Mouse (Mus musculus) embryonic facial prominence, embryonic 12.5 days (tissue): Measurements from ENCODE around the gene Apobec2. TPM values are rescaled to one million over a fixed set of nuclear protein-coding genes. Genes with fewer than 3 reads are reported as not detected.
A peak's percentile ranks its signal among the peaks of the same experiment; 100 is the strongest.

ENCODE experiments used
- ATAC-seq: fragments of 200-750 bp; cut with Nextera tagmentation; 2 replicates; pipeline ENCODE4 v1.8.0; 2017; ENCODE audit not compliant: insufficient number of reproducible peaks, insufficient read depth, low FRiP score, low TSS enrichment
- H3K27ac ChIP-seq: fragments of 300-500 bp; sonication (generic); 2 replicates; pipeline ENCODE4 v1.5.1; 2016; ENCODE audit warnings: mild to moderate bottlenecking
- H3K27me3 ChIP-seq: fragments of 300-500 bp; sonication (generic); 2 replicates; pipeline ENCODE4 v1.6.1; 2016; ENCODE audit warnings: mild to moderate bottlenecking, moderate library complexity
- H3K36me3 ChIP-seq: fragments of 300-500 bp; sonication (generic); 2 replicates; pipeline ENCODE4 v1.6.1; 2016; ENCODE audit warnings: mild to moderate bottlenecking
- H3K4me1 ChIP-seq: fragments of 300-500 bp; sonication (generic); 2 replicates; pipeline ENCODE4 v1.6.1; 2016
- H3K4me2 ChIP-seq: fragments of 300-500 bp; sonication (generic); replicated peaks from 2 replicates; pipeline ENCODE4 v1.6.1; 2016; ENCODE audit warnings: mild to moderate bottlenecking, moderate library complexity
- H3K4me3 ChIP-seq: fragments of 300-500 bp; sonication (generic); 2 replicates; pipeline ENCODE4 v1.5.1; 2016; ENCODE audit warnings: mild to moderate bottlenecking
- H3K9ac ChIP-seq: fragments of 300-500 bp; sonication (generic); 2 replicates; pipeline ENCODE4 v1.6.1; 2016; ENCODE audit warnings: mild to moderate bottlenecking, moderate library complexity
- H3K9me3 ChIP-seq: fragments of 300-500 bp; sonication (generic); 2 replicates; pipeline ENCODE4 v1.6.1; 2016; ENCODE audit warnings: mild to moderate bottlenecking, moderate library complexity
- WGBS: fragments of 180-500 bp; shearing (Covaris S2); methylation state at CpG from one replicate; pipeline ENCODE4 v1.1.7; 2016; 5-methylcytosine and 5-hydroxymethylcytosine counted together
- polyA plus RNA-seq: library from polyadenylated mRNA; unstranded; fragments of >200 nt; fragmentation: Nextera tagmentation; extraction: Ambion mirVana; gene quantifications from 2 replicates; pipeline ENCODE4 v1.2.1, GENCODE M21; 2016

Gene Apobec2
- polyA plus RNA-seq, 1 experiment from 2014 or later, result 5.7 TPM

DNA sequence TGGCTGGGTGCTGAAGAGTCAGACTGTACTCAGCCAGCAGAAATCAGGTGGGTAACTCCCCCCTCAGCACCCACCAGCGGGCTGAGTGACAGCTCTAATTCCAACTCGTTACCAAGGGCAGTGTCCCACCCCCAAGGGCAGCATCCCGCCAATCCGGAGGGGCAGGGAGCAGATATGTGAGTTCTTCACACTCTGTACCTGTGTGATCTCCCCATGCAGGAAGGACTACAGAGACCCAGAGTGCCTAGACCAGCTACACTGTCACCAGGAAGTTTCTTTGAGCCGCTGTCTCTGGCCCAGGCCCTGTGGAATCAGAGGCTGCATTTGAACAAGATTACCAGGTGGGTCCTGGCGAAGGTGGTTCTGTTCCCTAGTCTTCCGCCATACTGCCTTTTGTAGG is 21.5 kb upstream of the Apobec2 start:
- H3K9ac ChIP-seq, result no peak overlapping the region
- 44% methylated on average over 7 of the region's 7 CpGs for WGBS
- no peak for ATAC-seq
- no peaks in the 10 kb centered on the region for H3K27me3 ChIP-seq
- no peak overlapping the region for H3K27ac ChIP-seq
- no peaks in the 10 kb centered on the region for H3K36me3 ChIP-seq
- no peak overlapping the region for H3K4me3 ChIP-seq
- H3K4me2 ChIP-seq, result no peak overlapping the region
- H3K4me1 ChIP-seq, result no peaks in the 10 kb centered on the region
- H3K9me3 ChIP-seq, result no peaks in the 10 kb centered on the region

DNA sequence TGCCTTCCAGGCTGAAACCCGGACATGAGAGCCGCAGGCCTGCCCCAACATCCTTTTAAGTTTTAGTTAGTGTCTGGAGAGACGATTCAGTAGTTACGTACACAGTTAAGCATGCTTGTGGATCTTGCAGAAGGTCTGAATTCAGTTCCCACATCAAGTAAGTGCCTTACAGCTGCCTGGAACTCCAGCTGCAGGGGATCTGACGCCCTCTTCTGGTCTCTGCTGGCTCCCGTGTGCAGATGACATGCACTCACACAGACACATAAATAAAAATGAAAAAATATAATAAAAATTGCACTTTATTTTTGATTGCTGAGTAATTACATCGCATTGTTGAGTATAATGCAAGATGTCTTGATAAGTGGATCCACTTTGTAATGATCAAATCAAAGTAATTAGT is 20.8 kb upstream of the Apobec2 start:
- WGBS, result 70% methylated on average over 7 of the region's 7 CpGs
- no peak overlapping the region for H3K9ac ChIP-seq
- H3K4me2 ChIP-seq, result no peak overlapping the region
- H3K4me3 ChIP-seq, result no peak overlapping the region
- ATAC-seq, result no peak
- no peak overlapping the region for H3K27ac ChIP-seq
- H3K36me3 ChIP-seq, result no peaks in the 10 kb centered on the region
- no peaks in the 10 kb centered on the region for H3K4me1 ChIP-seq
- H3K9me3 ChIP-seq, result no peaks in the 10 kb centered on the region
- no peaks in the 10 kb centered on the region for H3K27me3 ChIP-seq

DNA sequence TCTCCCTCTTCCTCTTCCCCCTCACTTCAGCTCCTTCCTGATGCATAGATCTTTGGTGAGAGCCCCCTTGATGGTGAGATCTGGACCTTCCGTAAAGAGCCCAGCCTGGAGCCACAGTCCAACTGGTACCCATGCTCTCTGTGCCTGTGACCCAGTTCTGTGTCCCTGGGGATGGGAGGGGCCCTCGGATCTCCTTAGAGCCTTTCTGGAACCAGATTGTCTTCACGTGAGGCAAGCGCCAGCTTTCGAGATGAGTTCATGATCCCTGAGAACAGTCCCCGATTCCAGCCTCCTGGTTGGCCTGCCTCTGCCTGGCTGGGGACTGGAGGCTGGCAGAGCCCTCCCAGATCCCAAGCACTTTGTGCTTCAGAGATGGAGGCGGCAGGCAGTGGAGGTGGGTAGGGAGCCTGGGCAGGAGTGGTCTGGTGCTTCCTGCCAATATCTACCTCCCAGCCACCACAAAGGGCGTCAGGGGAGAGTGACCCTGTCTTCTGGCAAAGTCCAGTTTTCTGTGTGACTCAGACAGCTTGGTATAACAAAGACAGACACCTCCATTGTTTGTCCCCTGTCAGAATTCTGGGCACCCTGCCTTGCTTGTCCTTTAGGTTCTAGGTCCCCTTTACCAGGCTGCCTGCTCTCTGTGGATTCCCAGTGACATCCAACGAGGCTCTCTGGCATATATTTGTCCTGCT is 19.2 kb upstream of the Apobec2 start:
- H3K27ac ChIP-seq, result no peak overlapping the region
- H3K4me1 ChIP-seq, result no peaks in the 10 kb centered on the region
- H3K4me3 ChIP-seq, result no peak overlapping the region
- no peak overlapping the region for H3K4me2 ChIP-seq
- no peaks in the 10 kb centered on the region for H3K36me3 ChIP-seq
- H3K9me3 ChIP-seq, result no peaks in the 10 kb centered on the region
- H3K27me3 ChIP-seq, result no peaks in the 10 kb centered on the region
- WGBS, result 67% methylated on average over 9 of the region's 9 CpGs
- ATAC-seq, result no peak
- H3K9ac ChIP-seq, result no peak overlapping the region

DNA sequence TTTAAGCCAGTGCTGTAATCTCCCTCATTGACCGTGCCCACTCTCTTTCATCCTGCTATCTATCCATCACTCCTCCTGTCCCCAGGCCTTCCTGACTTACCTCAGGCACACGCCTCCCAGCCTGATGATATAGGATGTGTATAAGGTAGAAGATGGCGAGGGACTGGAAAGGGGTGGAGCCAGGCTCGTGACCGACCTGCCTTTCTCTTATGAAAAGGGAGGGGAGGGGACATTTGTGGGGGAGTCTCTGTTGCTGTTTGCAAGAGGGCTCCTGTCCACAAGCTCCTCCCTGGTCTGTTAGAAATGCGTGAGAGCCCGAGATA is 18.6 kb upstream of the Apobec2 start, which contains the start of gene Tspo2:
Gene Tspo2 (minus strand): TSS at position 170 of the 323 bp plus-strand sequence.
- Histone ChIP-seq H3K4me3 (no peak within 1 kb of the TSS), H3K9me3 (no peaks in the 10 kb centered on the region), H3K9ac (no peak within 1 kb of the TSS), H3K36me3 (no peaks in the 10 kb centered on the region), H3K4me1 (no peaks in the 10 kb centered on the region), H3K27me3 (no peaks in the 10 kb centered on the region), H3K4me2 (no peak within 1 kb of the TSS), H3K27ac (no peak within 1 kb of the TSS)
- 68% methylated on average over 7 of the region's 7 CpGs for WGBS
- no peak for ATAC-seq

DNA sequence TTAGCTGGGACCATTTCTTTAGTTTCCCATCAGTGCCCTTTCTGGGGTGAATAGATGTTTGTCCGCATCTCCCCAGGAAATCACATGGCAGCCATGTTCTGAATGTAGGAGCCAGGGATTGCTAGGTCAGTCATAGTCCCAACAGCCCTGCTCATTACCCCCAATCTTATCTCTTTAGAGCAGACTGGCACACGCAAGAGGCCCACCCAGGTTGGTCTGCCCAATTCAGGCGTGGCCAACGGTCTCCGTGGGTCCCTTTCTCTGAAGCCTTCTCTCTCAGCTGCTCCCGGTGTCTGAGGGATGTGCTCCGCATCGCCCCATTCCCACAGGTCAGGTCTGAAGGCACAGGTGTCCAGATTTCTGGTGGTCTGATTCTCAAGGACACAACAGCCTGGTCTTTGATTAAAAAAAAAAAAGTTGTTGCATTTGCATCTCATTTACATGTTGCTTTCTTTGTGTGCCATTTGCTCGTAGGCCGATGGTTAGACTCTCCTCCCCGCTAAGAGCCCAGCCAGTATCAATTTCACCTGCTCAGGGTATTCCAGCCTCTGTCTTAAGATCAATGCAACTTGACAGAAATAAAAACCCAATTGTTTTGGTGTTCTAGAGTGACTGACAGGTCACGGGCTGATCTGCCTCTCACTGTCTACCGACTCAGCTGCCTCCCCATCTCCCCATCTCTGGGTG is 18.1 kb upstream of the Apobec2 start:
- no peak overlapping the region for H3K27ac ChIP-seq
- no peaks in the 10 kb centered on the region for H3K9me3 ChIP-seq
- no peak overlapping the region for H3K4me2 ChIP-seq
- no peaks in the 10 kb centered on the region for H3K27me3 ChIP-seq
- no peaks in the 10 kb centered on the region for H3K36me3 ChIP-seq
- H3K9ac ChIP-seq, result no peak overlapping the region
- WGBS, result 80% methylated on average over 13 of the region's 13 CpGs
- ATAC-seq, result no peak
- no peak overlapping the region for H3K4me3 ChIP-seq
- no peaks in the 10 kb centered on the region for H3K4me1 ChIP-seq

DNA sequence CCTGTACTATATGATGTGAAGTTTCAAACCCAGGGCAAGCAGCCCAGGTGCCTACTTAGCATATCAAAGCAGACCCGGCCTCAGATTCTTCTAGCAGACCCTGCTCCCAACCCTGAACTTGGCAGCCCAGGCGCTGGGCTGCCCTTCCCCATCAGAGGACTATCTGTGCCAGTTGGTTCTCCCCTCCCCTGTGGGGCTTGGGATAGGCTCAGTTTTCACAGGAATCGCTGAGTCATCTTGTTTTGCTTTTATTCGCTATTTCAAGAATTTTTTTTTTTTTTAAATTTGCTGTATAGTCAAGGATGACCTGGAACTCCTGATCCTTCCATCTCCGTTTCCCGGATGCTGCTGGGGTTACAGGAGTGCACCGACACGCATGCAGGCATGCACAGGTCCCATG is 14.9 kb upstream of the Apobec2 start:
- Histone ChIP-seq H3K4me1 (no peaks in the 10 kb centered on the region), H3K27ac (no peak overlapping the region), H3K27me3 (no peaks in the 10 kb centered on the region), H3K4me3 (no peak overlapping the region), H3K9ac (no peak overlapping the region), H3K36me3 (no peaks in the 10 kb centered on the region), H3K4me2 (no peak overlapping the region), H3K9me3 (no peaks in the 10 kb centered on the region)
- ATAC-seq, result no peak
- WGBS, result 72% methylated on average over 8 of the region's 8 CpGs

DNA sequence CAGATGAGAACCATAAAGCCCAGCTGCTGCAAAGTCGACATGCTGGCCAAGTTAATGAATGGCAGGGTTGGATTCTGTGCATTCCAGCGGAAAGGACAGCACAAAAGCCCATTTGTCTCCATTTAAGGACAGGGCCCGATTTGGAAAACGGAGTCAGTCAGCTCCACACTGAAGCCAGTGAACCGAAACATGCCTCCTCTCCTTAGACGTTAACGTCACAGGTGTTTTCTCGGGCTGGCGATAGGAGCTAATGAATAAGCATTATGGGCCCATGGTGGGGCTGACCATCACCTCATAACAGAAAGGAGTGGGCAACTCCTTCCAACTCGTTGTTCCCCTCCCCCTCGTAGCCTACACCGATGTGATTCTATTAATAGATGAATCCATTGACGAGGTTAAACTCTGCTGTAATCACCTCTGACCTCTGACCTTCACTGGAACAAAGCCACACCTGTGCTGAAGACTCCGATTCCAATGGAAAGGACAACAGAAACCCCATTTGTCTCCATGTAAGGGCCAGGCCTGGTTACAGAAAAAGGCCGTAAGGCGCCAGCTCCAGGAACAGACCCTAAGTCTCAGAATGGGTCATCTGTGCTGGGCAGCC is 10.9 kb upstream of the Apobec2 start:
- Histone ChIP-seq H3K4me1 (no peaks in the 10 kb centered on the region), H3K36me3 (no peaks in the 10 kb centered on the region), H3K27me3 (no peaks in the 10 kb centered on the region), H3K9ac (no peak overlapping the region), H3K9me3 (no peaks in the 10 kb centered on the region), H3K4me2 (no peak overlapping the region), H3K27ac (no peak overlapping the region), H3K4me3 (no peak overlapping the region)
- 52% methylated on average over 16 of the region's 16 CpGs for WGBS
- no peak for ATAC-seq

DNA sequence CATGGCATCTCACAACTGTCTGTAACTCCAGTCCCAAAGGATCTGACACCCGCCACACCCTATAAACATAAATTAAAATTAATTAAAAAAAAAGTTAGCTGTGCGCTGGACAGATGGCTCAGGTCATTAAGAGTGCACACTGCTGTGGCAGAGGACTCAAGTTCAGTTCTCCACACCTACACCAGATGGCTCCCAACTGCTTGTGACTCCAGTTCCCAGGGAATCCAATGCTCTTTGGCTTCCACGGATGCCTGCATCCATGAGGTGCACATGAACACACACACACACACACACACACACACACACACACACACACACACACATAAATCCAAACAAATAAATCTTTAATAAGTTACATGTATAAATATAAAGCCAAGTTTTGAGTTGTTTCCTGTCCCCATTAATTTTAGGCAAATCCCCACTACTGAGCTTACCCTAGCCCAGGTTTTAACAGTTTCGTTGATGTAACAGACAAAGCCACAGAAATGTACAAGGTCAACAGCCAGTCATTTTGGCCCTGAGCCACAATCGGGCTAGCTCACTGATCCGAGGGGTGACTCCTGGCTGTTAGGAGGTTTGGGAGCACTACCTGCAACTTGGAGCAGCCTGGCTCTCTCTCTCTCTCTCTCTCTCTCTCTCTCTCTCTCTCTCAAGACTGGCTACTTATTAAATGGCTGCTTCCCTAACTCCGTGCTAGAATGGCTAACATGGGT is 10.2 kb upstream of the Apobec2 start:
- H3K27ac ChIP-seq, result no peak overlapping the region
- no peaks in the 10 kb centered on the region for H3K9me3 ChIP-seq
- H3K4me1 ChIP-seq, result no peaks in the 10 kb centered on the region
- H3K36me3 ChIP-seq, result no peaks in the 10 kb centered on the region
- no peak for ATAC-seq
- 79% methylated on average over 7 of the region's 7 CpGs for WGBS
- no peak overlapping the region for H3K4me2 ChIP-seq
- H3K27me3 ChIP-seq, result no peaks in the 10 kb centered on the region
- no peak overlapping the region for H3K9ac ChIP-seq
- H3K4me3 ChIP-seq, result no peak overlapping the region

DNA sequence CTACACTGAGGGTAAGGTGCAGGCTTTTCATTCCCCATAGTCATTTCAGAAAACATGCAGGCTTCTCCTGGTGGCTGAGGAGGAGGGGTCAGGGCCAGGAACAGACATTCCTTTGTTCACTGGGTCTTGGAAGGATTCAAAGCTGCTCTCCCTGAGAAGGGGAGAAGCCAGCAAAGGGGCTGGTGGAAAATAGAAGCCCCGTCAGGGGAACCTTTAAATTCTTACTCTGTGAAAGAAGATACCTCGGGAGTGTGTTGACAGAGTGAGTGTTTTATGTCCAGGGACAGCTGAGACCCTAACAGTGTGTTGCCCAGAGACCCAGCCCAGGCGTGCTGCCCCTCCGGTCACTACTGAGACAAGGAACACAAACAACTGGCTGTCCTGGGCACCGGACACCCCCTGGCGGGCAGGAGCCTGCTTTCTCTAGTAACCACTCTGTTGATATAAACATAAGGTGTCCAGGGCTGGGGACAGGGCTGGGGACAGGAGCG is 4.7 kb upstream of the Apobec2 start:
- peak; percentile 36 for ATAC-seq
- WGBS, result 15% methylated on average over 7 of the region's 7 CpGs
- no peak overlapping the region for H3K4me2 ChIP-seq
- H3K9ac ChIP-seq, result no peak overlapping the region
- peak overlapping the region; percentile 58 for H3K27ac ChIP-seq
- no peaks in the 10 kb centered on the region for H3K27me3 ChIP-seq
- H3K9me3 ChIP-seq, result no peaks in the 10 kb centered on the region
- no peaks in the 10 kb centered on the region for H3K36me3 ChIP-seq
- no peak overlapping the region for H3K4me3 ChIP-seq
- H3K4me1 ChIP-seq, result peaks cover 9% of the 10 kb centered on the region; the same call in 1 of the 2 replicates

DNA sequence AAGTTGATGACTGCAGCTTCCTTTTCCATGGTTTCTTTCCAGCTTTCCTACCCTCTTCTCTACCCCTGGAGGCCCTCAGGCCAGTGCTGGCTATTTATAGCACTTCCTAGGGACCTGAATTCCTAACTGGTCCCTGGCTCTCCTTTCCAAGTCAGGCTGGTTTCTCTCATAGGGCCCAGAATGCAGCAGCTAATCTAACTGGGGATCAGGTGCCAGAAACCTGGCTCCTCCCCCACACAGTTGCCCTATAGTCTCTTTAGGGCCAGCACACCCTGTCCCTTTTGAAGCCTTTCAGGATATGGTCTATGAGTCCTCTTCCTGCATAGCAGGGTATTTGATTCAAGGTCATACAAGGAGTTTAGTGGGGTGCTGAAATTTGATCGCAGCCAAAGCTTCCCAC is 3.8 kb upstream of the Apobec2 start:
- H3K4me3 ChIP-seq, result no peak overlapping the region
- H3K4me1 ChIP-seq, result peaks cover 9% of the 10 kb centered on the region; the same call in 1 of the 2 replicates
- H3K36me3 ChIP-seq, result no peaks in the 10 kb centered on the region
- no peaks in the 10 kb centered on the region for H3K9me3 ChIP-seq
- 0 out of 2 replicates have a peak overlapping the region, but pooled peaks have one; percentile 58 for H3K27ac ChIP-seq
- no peak for ATAC-seq
- no peak overlapping the region for H3K9ac ChIP-seq
- no peak overlapping the region for H3K4me2 ChIP-seq
- H3K27me3 ChIP-seq, result no peaks in the 10 kb centered on the region
- 65% methylated on average over 1 of the region's 1 CpGs for WGBS

DNA sequence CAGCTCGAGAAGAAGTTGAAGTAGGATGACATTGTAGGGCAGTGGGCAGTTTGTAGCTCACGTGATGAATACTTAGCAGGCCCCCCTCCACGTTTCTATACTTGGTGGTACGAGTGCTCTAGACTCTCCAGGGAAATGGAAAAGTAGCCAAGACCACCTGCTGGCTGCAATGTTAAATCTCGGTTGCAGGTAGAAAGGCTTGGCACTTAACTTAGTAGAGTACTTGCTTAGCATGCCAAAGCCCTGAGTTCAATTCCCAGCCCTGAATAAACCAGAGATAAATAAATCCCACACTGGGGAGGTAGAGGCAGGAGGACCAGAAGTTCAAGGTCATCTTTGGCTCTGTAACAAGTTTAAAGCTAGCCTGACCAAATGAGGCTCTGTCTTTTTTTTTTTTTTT is 1.7 kb upstream of the Apobec2 start:
- no peaks in the 10 kb centered on the region for H3K36me3 ChIP-seq
- no peak overlapping the region for H3K27ac ChIP-seq
- peaks cover 9% of the 10 kb centered on the region; the same call in 1 of the 2 replicates for H3K4me1 ChIP-seq
- no peak overlapping the region for H3K9ac ChIP-seq
- WGBS, result 78% methylated on average over 5 of the region's 5 CpGs
- no peaks in the 10 kb centered on the region for H3K9me3 ChIP-seq
- H3K4me2 ChIP-seq, result no peak overlapping the region
- no peaks in the 10 kb centered on the region for H3K27me3 ChIP-seq
- no peak for ATAC-seq
- H3K4me3 ChIP-seq, result no peak overlapping the region
